ENCODE assay signal across 19 mouse cellular contexts in the genomic region with DNA sequence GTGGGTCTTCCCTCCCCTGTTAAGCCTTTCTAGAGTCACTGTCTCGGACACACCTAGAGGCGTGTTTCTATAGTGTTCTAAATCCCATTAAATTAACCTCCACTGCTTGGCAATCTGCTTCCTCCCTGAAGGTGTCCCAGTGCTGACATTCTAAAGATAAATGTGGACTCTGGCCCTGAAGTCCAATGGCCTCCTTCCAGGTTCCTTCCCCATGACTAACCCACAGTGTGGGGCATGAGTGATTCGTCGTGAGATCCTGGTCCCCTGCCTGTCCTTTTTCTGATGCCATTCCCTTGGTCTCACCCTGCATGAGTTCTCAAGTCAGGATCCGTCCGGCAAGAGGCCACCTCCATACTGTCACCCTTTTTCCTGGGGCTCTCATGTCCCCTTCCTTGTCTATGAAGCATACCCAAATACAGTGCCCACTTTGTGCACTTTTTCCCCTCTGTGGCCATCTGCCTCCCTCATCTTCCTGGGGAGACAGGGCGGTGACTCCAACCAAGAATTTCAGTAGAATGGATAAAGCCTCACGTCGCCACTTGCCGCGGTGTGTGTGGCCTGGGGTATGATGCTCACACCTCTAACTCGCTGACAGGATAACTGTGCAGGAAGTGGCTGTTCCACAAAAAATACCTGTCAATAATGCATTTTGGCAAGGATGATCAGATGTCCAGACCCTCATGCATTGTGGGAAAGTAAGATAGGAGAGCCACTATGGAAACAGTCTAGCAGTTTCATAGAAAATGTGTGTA.
"Had no signal": no experiment of that assay in that cellular context is flagged by ENCODE, and none has a peak within 500 bp of the region (broad histone marks: within the 10 kb centered on the region; RNA-seq: fewer than 3 reads in every experiment).

No protein-coding gene starts in this region.

- H3K9ac ChIP-seq: lung, embryonic 14.5 days; midbrain, embryonic 12.5 days; neural tube, embryonic 13.5 days; neural tube, embryonic 15.5 days had no signal

- H3K36me3 ChIP-seq: midbrain, embryonic 12.5 days; neural tube, embryonic 13.5 days; neural tube, embryonic 15.5 days had no signal

- H3K4me2 ChIP-seq: lung, embryonic 14.5 days; midbrain, embryonic 12.5 days; neural tube, embryonic 13.5 days; neural tube, embryonic 15.5 days had no signal

- DNase-seq: lung, adult 18-20 months; lung, embryonic 14.5 days; lung, postnatal 10 days; lung, postnatal 4 days; midbrain, embryonic 14.5 days; retina, postnatal 1 day; right cerebral cortex, adult 18-20 months; right cerebral cortex, postnatal 25 days; right cerebral cortex, postnatal 4 days; spleen, adult 18-20 months; thymus, adult 2 months; thymus, postnatal 25 days; thymus, postnatal 4 days had no signal

- H3K4me3 ChIP-seq: midbrain, embryonic 10.5 days; midbrain, embryonic 12.5 days; myocyte; neural tube, embryonic 13.5 days; neural tube, embryonic 15.5 days had no signal

- ATAC-seq: midbrain, embryonic 16.5 days had no signal

- H3K27ac ChIP-seq: midbrain, embryonic 10.5 days; midbrain, embryonic 12.5 days; neural tube, embryonic 13.5 days; neural tube, embryonic 15.5 days had no signal
